8 mouse cellular contexts compared by ENCODE assay signal in genomic region chr2:178023861-178024260, GRCm38 (mm10). TPM values are rescaled to one million over a fixed set of nuclear protein-coding genes. Genes with fewer than 3 reads are reported as not detected.
A peak's percentile ranks its signal among the peaks of the same experiment; 100 is the strongest.
DNase-seq lines count a peak whose midpoint lies in the region; ATAC-seq and TF ChIP-seq lines count a peak whose summit lies in the region.
"Not testable (repeated sequence)": the region's sequence is repeated elsewhere in the genome, so short reads cannot be mapped to it uniquely, and the experiment has no call there.

No protein-coding gene starts in this region.

- not testable (repeated sequence) for DNase-seq in G1E (ENCODE audit: low spot score); forebrain, embryonic 14.5 days (ENCODE audit: low spot score); midbrain, embryonic 10.5 days (ENCODE audit: low spot score)
- peak in 1 of 2 experiments; percentile 4 for DNase-seq in cerebellum, adult 2 months
- peak; percentile 17 to 34 for DNase-seq in heart, postnatal 10 days
- DNase-seq in kidney, adult 9 months = peak; percentile 14

- 13% methylated on average over 2 of the region's 2 CpGs for WGBS in cerebellum, adult 2 months
- WGBS in forebrain, embryonic 14.5 days = 24% methylated on average over 2 of the region's 2 CpGs
- 15% methylated on average over 2 of the region's 2 CpGs for WGBS in liver, embryonic 12.5 days (ENCODE audit: insufficient replicate concordance)
- WGBS in midbrain, embryonic 10.5 days = 33% methylated on average over 2 of the region's 2 CpGs
- WGBS in olfactory bulb, adult 2 months = 10% methylated on average over 2 of the region's 2 CpGs

- not testable (repeated sequence) for H3K27ac ChIP-seq in cerebellum, adult 2 months (ENCODE audit: insufficient read depth, low read length); forebrain, embryonic 14.5 days (ENCODE audit: low read depth, low read length); liver, embryonic 12.5 days; olfactory bulb, adult 2 months (ENCODE audit: insufficient read depth, low read depth, low read length)
- H3K27ac ChIP-seq in midbrain, embryonic 10.5 days (replicated peaks) = peak overlapping the region; percentile 76

- not testable (repeated sequence) for TF ChIP-seq POLR2A in cerebellum, adult 2 months (IDR thresholded peaks at IDR 0.05; ENCODE audit: borderline replicate concordance, insufficient read depth, low read length); olfactory bulb, adult 2 months (IDR thresholded peaks at IDR 0.05; ENCODE audit: insufficient read depth, low read depth, low read length)

- not testable (repeated sequence) for H3K27me3 ChIP-seq in G1E (ENCODE audit: insufficient read depth, low read length); cerebellum, adult 2 months (ENCODE audit: control insufficient read depth, insufficient read depth, low read length); forebrain, embryonic 14.5 days (replicated peaks; ENCODE audit: control insufficient read depth, insufficient read depth, low read length); liver, embryonic 12.5 days (replicated peaks); midbrain, embryonic 10.5 days (ENCODE audit: low read depth, poor library complexity, severe bottlenecking)

- peak overlapping the region; percentile 48 for H3K4me2 ChIP-seq in forebrain, embryonic 14.5 days (ENCODE audit: low read length)
- H3K4me2 ChIP-seq in liver, embryonic 12.5 days = peak overlapping the region; percentile 65

- not testable (repeated sequence) for TF ChIP-seq CTCF in G1E (IDR thresholded peaks at IDR 0.05; ENCODE audit: low read depth, low read length); cerebellum, adult 2 months (IDR thresholded peaks at IDR 0.05; ENCODE audit: borderline replicate concordance, insufficient read depth, low read depth, low read length); olfactory bulb, adult 2 months (IDR thresholded peaks at IDR 0.05; ENCODE audit: insufficient read depth, low read depth, low read length)

- H3K4me1 ChIP-seq in G1E (ENCODE audit: insufficient read depth, low read depth, low read length); cerebellum, adult 2 months (ENCODE audit: control insufficient read depth, insufficient read depth, low read length); forebrain, embryonic 14.5 days (ENCODE audit: control insufficient read depth, insufficient read depth, low read length); liver, embryonic 12.5 days; midbrain, embryonic 10.5 days; olfactory bulb, adult 2 months (ENCODE audit: control insufficient read depth, insufficient read depth, low read length): not testable (repeated sequence)

- not testable (repeated sequence) for H3K9me3 ChIP-seq in G1E (replicated peaks); forebrain, embryonic 14.5 days (replicated peaks; ENCODE audit: control insufficient read depth, low read length); liver, embryonic 12.5 days (replicated peaks); midbrain, embryonic 10.5 days (replicated peaks)

- intact Hi-C loops in heart, postnatal 10 days (cut with DNase I) = not testable (repeated sequence)

- H3K9ac ChIP-seq in forebrain, embryonic 14.5 days (ENCODE audit: low read length) = peak overlapping the region; percentile 62; the same call in 1 of the 2 replicates
- H3K9ac ChIP-seq in liver, embryonic 12.5 days = peak overlapping the region; percentile 72

- ATAC-seq in G1E (ENCODE audit: extremely low read depth, insufficient number of reproducible peaks, low FRiP score, poor library complexity, severe bottlenecking); forebrain, embryonic 14.5 days; liver, embryonic 12.5 days: not testable (repeated sequence)

- not testable (repeated sequence) for H3K36me3 ChIP-seq in G1E (replicated peaks); forebrain, embryonic 14.5 days (ENCODE audit: control insufficient read depth, insufficient read depth, low read length); liver, embryonic 12.5 days; midbrain, embryonic 10.5 days

- peak overlapping the region; percentile 75 for H3K4me3 ChIP-seq in G1E (ENCODE audit: low read depth, low read length)
- peak overlapping the region; percentile 15 for H3K4me3 ChIP-seq in cerebellum, adult 2 months (replicated peaks; ENCODE audit: insufficient read depth, low read depth, low read length)
- H3K4me3 ChIP-seq in forebrain, embryonic 14.5 days (ENCODE audit: low read depth, low read length) = peak overlapping the region; percentile 48
- peak overlapping the region; percentile 69 for H3K4me3 ChIP-seq in liver, embryonic 12.5 days
- H3K4me3 ChIP-seq in midbrain, embryonic 10.5 days = peak overlapping the region; percentile 65
- peak overlapping the region; percentile 49 for H3K4me3 ChIP-seq in olfactory bulb, adult 2 months (ENCODE audit: insufficient read depth, low read depth, low read length)

RNA-seq across cellular contexts. Expression of gene Zfp971, which starts 0.8 kb away (rescaled TPM):
- 151 and 161 TPM in 2 replicates for total RNA-seq in G1E (2014; fragmentation: Nextera tagmentation)
- 45.7 and 53.7 TPM in 2 replicates for total RNA-seq in G1E (2017)
- polyA plus RNA-seq in G1E (2012) = 2.1 and 2.6 TPM in 2 replicates
- 15.4 and 15.9 TPM in 2 replicates for polyA plus RNA-seq in cerebellum, adult 2 months (2012; rRNA removed)
- 8.6 and 10.4 TPM in 2 replicates for polyA plus RNA-seq in forebrain, embryonic 14.5 days (2014; fragmentation: Nextera tagmentation; extraction: Ambion mirVana)
- 10 to 100 TPM; 35.9 to 43.2 TPM for total RNA-seq in heart, postnatal 10 days (2021)
- polyA plus RNA-seq in liver, embryonic 12.5 days (2016; fragmentation: Nextera tagmentation; extraction: Ambion mirVana) = 5.4 and 6.0 TPM in 2 replicates
- 13.3 and 14.7 TPM in 2 replicates for polyA plus RNA-seq in midbrain, embryonic 10.5 days (2016; fragmentation: Nextera tagmentation; extraction: Ambion mirVana)
- polyA plus RNA-seq in olfactory bulb, adult 2 months (2012; ENCODE audit: insufficient read depth, insufficient read length, low replicate concordance, missing spikeins) = not detected in 2 replicates

RNA-seq across cellular contexts. Expression of gene Zfp931, which starts 54.4 kb away (rescaled TPM):
- total RNA-seq in G1E (2014; fragmentation: Nextera tagmentation) = 2.7 and 3.2 TPM in 2 replicates
- 3.4 and 3.8 TPM in 2 replicates for total RNA-seq in G1E (2017)
- 0.05 and 0.07 TPM in 2 replicates for polyA plus RNA-seq in G1E (2012)
- 17.1 and 19.5 TPM in 2 replicates for polyA plus RNA-seq in cerebellum, adult 2 months (2012; rRNA removed)
- 14.2 and 15.3 TPM in 2 replicates for polyA plus RNA-seq in forebrain, embryonic 14.5 days (2014; fragmentation: Nextera tagmentation; extraction: Ambion mirVana)
- total RNA-seq in heart, postnatal 10 days (2021) = 1 to 10 TPM; 9.6 to 9.7 TPM
- 4.7 and 6.1 TPM in 2 replicates for polyA plus RNA-seq in liver, embryonic 12.5 days (2016; fragmentation: Nextera tagmentation; extraction: Ambion mirVana)
- polyA plus RNA-seq in midbrain, embryonic 10.5 days (2016; fragmentation: Nextera tagmentation; extraction: Ambion mirVana) = 17.6 and 18.0 TPM in 2 replicates
- not detected in 2 replicates for polyA plus RNA-seq in olfactory bulb, adult 2 months (2012; ENCODE audit: insufficient read depth, insufficient read length, low replicate concordance, missing spikeins)

Comparison
In these comparisons a context has a peak if more than half of its experiments do, and no peak if none do; other contexts are left out.
1. H3K4me3 ChIP-seq: peak in every context shown above with its lines; median percentile 75 in G1E; 69 in liver, embryonic 12.5 days; 65 in midbrain, embryonic 10.5 days; 49 in olfactory bulb, adult 2 months; 48 in forebrain, embryonic 14.5 days; 15 in cerebellum, adult 2 months.